Mouse (Mus musculus): ENCODE measurements around the gene Magi3.

Magi3 gene

GRCm38 (mm10) chr3:104189823-104190222, 30.4 kb downstream of the Magi3 start:
- in situ Hi-C loops (cut with MboI, MseI), result no loop called here

GRCm38 (mm10) chr3:104189234-104189633, 30.9 kb downstream of the Magi3 start:
- in situ Hi-C loops (cut with MboI, MseI), result no loop called here

- in situ Hi-C loops (cut with MboI, MseI), result no loop called here
Measured at GRCm38 (mm10) chr3:104184270-104184669, 35.9 kb downstream of the Magi3 start.

GRCm38 (mm10) chr3:104183656-104184055, 36.5 kb downstream of the Magi3 start:
- in situ Hi-C loops (cut with MboI, MseI), result no loop called here

- in situ Hi-C loops (cut with MboI, MseI), result no loop called here
Measured at GRCm38 (mm10) chr3:104182711-104183110, 37.5 kb downstream of the Magi3 start.

GRCm38 (mm10) chr3:104161347-104161746, 58.8 kb downstream of the Magi3 start:
- in situ Hi-C loops (cut with MboI, MseI), result no loop called here

- in situ Hi-C loops (cut with MboI, MseI), result no loop called here
Measured at GRCm38 (mm10) chr3:104160603-104161002, 59.6 kb downstream of the Magi3 start.

GRCm38 (mm10) chr3:104150146-104150545, 70.0 kb downstream of the Magi3 start:
- in situ Hi-C loops (cut with MboI, MseI), result no loop called here

GRCm38 (mm10) chr3:104142376-104142775, 77.8 kb downstream of the Magi3 start:
- in situ Hi-C loops (cut with MboI, MseI), result no loop called here

GRCm38 (mm10) chr3:104138953-104139450, 81.2 kb downstream of the Magi3 start:
- in situ Hi-C loops (cut with MboI, MseI), result no loop called here

- in situ Hi-C loops (cut with MboI, MseI), result no loop called here
Measured at GRCm38 (mm10) chr3:104125628-104126027, 94.5 kb downstream of the Magi3 start.

- in situ Hi-C loops (cut with MboI, MseI), result no loop called here
Measured at GRCm38 (mm10) chr3:104123846-104124245, 96.3 kb downstream of the Magi3 start.

- in situ Hi-C loops (cut with MboI, MseI), result loop anchor here (10.0 kb wide), 2 partner anchors 95 to 285 kb away; no protein-coding TSS in a partner anchor
Measured at GRCm38 (mm10) chr3:104109478-104109877, 110.7 kb downstream of the Magi3 start.

- in situ Hi-C loops (cut with MboI, MseI), result loop anchor here (5.0 to 10.0 kb wide), 3 partner anchors 88 to 280 kb away; no protein-coding TSS in a partner anchor
Measured at GRCm38 (mm10) chr3:104104942-104105341, 115.2 kb downstream of the Magi3 start.

- in situ Hi-C loops (cut with MboI, MseI), result loop anchor here (5.0 to 10.0 kb wide), 3 partner anchors 84 to 277 kb away; no protein-coding TSS in a partner anchor
Measured at GRCm38 (mm10) chr3:104101721-104102120, 118.5 kb downstream of the Magi3 start.

- in situ Hi-C loops (cut with MboI, MseI), result loop anchor here (5.0 to 10.0 kb wide), 3 partner anchors 84 to 276 kb away; no protein-coding TSS in a partner anchor
Measured at GRCm38 (mm10) chr3:104101249-104101648, 118.9 kb downstream of the Magi3 start.

- in situ Hi-C loops (cut with MboI, MseI), result no loop called here
Measured at GRCm38 (mm10) chr3:104095936-104096335, 124.2 kb downstream of the Magi3 start.

- in situ Hi-C loops (cut with MboI, MseI), result no loop called here
Measured at GRCm38 (mm10) chr3:104094646-104095045, 125.5 kb downstream of the Magi3 start.

- in situ Hi-C loops (cut with MboI, MseI), result no loop called here
Measured at GRCm38 (mm10) chr3:104092759-104093158, 127.4 kb downstream of the Magi3 start.

- in situ Hi-C loops (cut with MboI, MseI), result no loop called here
Measured at GRCm38 (mm10) chr3:104082031-104082430, 138.1 kb downstream of the Magi3 start.

GRCm38 (mm10) chr3:104078725-104079124, 141.4 kb downstream of the Magi3 start:
- in situ Hi-C loops (cut with MboI, MseI), result no loop called here

GRCm38 (mm10) chr3:104069395-104069794, 150.8 kb downstream of the Magi3 start:
- in situ Hi-C loops (cut with MboI, MseI), result no loop called here

- in situ Hi-C loops (cut with MboI, MseI), result no loop called here
Measured at GRCm38 (mm10) chr3:104059001-104059622, 161.1 kb downstream of the Magi3 start.

Measured in T-helper 17 cell (primary cell).